Mouse (Mus musculus) neutrophil, adult 5-6 weeks (primary cell): Measurements from ENCODE around the gene Hsp90ab1. TPM values are rescaled to one million over a fixed set of nuclear protein-coding genes. Genes with fewer than 3 reads are reported as not detected.

Source experiments
- ATAC-seq: fragments of 151-379, 151-347 bp; 2 replicates; pipeline ENCODE4 v1.8.0; 2017; ENCODE audit warnings: mild to moderate bottlenecking, moderate TSS enrichment; ENCODE audit not compliant: insufficient number of reproducible peaks, poor library complexity, low FRiP score, severe bottlenecking; ENCODE audit errors: extremely low read depth
- total RNA-seq: library from RNA; stranded (forward); fragments of 200-1000 nt; gene quantifications from 2 replicates; pipeline ENCODE4 v1.2.3, GENCODE M21; 2017

The Hsp90ab1 gene
- total RNA-seq, 1 experiment from 2014 or later: 559 TPM

GRCm38 (mm10) chr17:45565103-45565502, 8.0 kb downstream of the Hsp90ab1 start:
- ATAC-seq: no peak

GRCm38 (mm10) chr17:45564531-45565084, 8.5 kb downstream of the Hsp90ab1 start:
- ATAC-seq: no peak

GRCm38 (mm10) chr17:45563655-45564530, 9.2 kb downstream of the Hsp90ab1 start, which contains the start of gene Slc35b2:
Gene Slc35b2, plus strand, starts transcription at chr17:45563874.
- ATAC-seq: peak; percentile 73

GRCm38 (mm10) chr17:45563216-45563615, 9.9 kb downstream of the Hsp90ab1 start:
- no peak for ATAC-seq

- no peak for ATAC-seq
Measured at GRCm38 (mm10) chr17:45559732-45560525, 13.1 kb downstream of the Hsp90ab1 start.

GRCm38 (mm10) chr17:45557998-45558862, 14.8 kb downstream of the Hsp90ab1 start:
- ATAC-seq: peak; percentile 14; the same call in 1 of the 2 replicates

GRCm38 (mm10) chr17:45557246-45557824, 15.7 kb downstream of the Hsp90ab1 start:
- ATAC-seq: no peak

- peak; percentile 35 for ATAC-seq
Measured at GRCm38 (mm10) chr17:45556514-45557245, 16.4 kb downstream of the Hsp90ab1 start.

- ATAC-seq: no peak
Measured at GRCm38 (mm10) chr17:45556107-45556489, 17.0 kb downstream of the Hsp90ab1 start.

GRCm38 (mm10) chr17:45555452-45556106, 17.5 kb downstream of the Hsp90ab1 start, which contains the start of gene Nfkbie:
Gene Nfkbie, plus strand, starts transcription at chr17:45555703.
- ATAC-seq: peak; percentile 66

- no peak for ATAC-seq
Measured at GRCm38 (mm10) chr17:45554420-45554819, 18.7 kb downstream of the Hsp90ab1 start.

GRCm38 (mm10) chr17:45553065-45553464, 20.0 kb downstream of the Hsp90ab1 start:
- no peak for ATAC-seq

GRCm38 (mm10) chr17:45551816-45552451, 21.1 kb downstream of the Hsp90ab1 start:
- peak; percentile 74 for ATAC-seq

GRCm38 (mm10) chr17:45551249-45551796, 21.7 kb downstream of the Hsp90ab1 start:
- ATAC-seq: no peak

- no peak for ATAC-seq
Measured at GRCm38 (mm10) chr17:45550253-45550652, 22.8 kb downstream of the Hsp90ab1 start.

GRCm38 (mm10) chr17:45549617-45550181, 23.4 kb downstream of the Hsp90ab1 start, which contains the start of gene Tmem151b:
Gene Tmem151b, minus strand, starts transcription at chr17:45549677.
- no peak for ATAC-seq
